Mouse (Mus musculus) testis, adult 2 months (tissue): ENCODE data around the gene Adam33.

Experiments used
- CTCF ChIP-seq: fragments of 200-500 bp; IDR thresholded peaks from 2 replicates; pipeline ENCODE4 v1.5.1; 2012; ENCODE audit warnings: low read depth, mild to moderate bottlenecking, inconsistent platforms, low read length, moderate library complexity; ENCODE audit not compliant: control insufficient read depth, insufficient read depth, insufficient replicate concordance
- POLR2A ChIP-seq: fragments of 200-500 bp; IDR thresholded peaks from 2 replicates; pipeline ENCODE4 v1.6.1; 2012; ENCODE audit warnings: low read depth, mild to moderate bottlenecking, inconsistent platforms, low read length, moderate library complexity; ENCODE audit not compliant: control insufficient read depth

DNA sequence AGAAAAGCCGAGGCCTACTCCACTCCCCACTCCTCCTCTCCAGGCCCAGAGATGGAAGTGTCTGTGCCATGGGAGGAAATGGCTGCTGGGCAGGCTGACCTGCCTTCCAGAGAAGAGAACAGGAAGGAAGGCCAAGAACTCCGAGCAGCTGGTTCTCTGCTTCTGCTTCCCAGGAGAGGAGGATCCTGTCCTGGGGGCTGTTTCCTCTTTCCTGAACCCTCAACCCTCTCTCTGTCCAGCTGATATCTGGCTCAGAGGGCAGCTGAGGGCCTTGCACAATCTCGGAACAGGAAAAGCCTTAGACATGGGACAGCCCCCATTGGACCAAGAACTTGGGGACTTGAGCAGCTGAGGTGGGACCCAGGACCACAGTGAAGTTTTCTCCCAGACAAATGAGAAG is 27.2 kb upstream of the Adam33 start:
- no peak for TF ChIP-seq POLR2A
- TF ChIP-seq CTCF: no peak
